Mouse (Mus musculus) limb, embryonic 14.5 days (tissue): ENCODE measurements around the gene Vamp4. TPM values are rescaled to one million over a fixed set of nuclear protein-coding genes. Genes with fewer than 3 reads are reported as not detected.

Experiments used
- ATAC-seq: fragments of 200-750 bp; cut with Nextera tagmentation; 2 replicates; pipeline ENCODE4 v1.8.0; 2017; ENCODE audit warnings: low read depth, moderate number of reproducible peaks, moderate TSS enrichment; ENCODE audit not compliant: low FRiP score
- DNase-seq: peaks from one replicate; pipeline ENCODE4 v3.0.0-alpha.2; 2015; ENCODE audit warnings: low spot score
- H3K27ac ChIP-seq: fragments of 300-500 bp; sonication (generic); replicated peaks from 2 replicates; pipeline ENCODE4 v1.5.1; 2014; ENCODE audit warnings: low read depth, mild to moderate bottlenecking, low read length, moderate library complexity, mixed read lengths
- H3K27me3 ChIP-seq: fragments of 300-500 bp; sonication (generic); 2 replicates; pipeline ENCODE4 v1.6.1; 2014; ENCODE audit warnings: low read length, mixed read lengths; ENCODE audit not compliant: control insufficient read depth, insufficient read depth
- H3K36me3 ChIP-seq: fragments of 300-500 bp; sonication (generic); 2 replicates; pipeline ENCODE4 v1.6.1; 2014; ENCODE audit warnings: mild to moderate bottlenecking, low read length, moderate library complexity, mixed read lengths; ENCODE audit not compliant: control insufficient read depth, insufficient read depth
- H3K4me1 ChIP-seq: fragments of 300-500 bp; sonication (generic); 2 replicates; pipeline ENCODE4 v1.6.1; 2014; ENCODE audit warnings: antibody characterized with exemption, low read length, mixed read lengths; ENCODE audit not compliant: control insufficient read depth, insufficient read depth
- H3K4me2 ChIP-seq: fragments of 300-500 bp; sonication (generic); replicated peaks from 2 replicates; pipeline ENCODE4 v1.6.1; 2014; ENCODE audit warnings: low read depth, mild to moderate bottlenecking, low read length, moderate library complexity; ENCODE audit not compliant: severe bottlenecking
- H3K4me3 ChIP-seq: fragments of 300-500 bp; sonication (generic); replicated peaks from 2 replicates; pipeline ENCODE4 v1.5.1; 2014; ENCODE audit warnings: low read length
- H3K9ac ChIP-seq: fragments of 300-500 bp; sonication (generic); 2 replicates; pipeline ENCODE4 v1.6.1; 2014; ENCODE audit warnings: mild to moderate bottlenecking, low read depth, low read length, moderate library complexity; ENCODE audit not compliant: severe bottlenecking
- H3K9me3 ChIP-seq: fragments of 300-500 bp; sonication (generic); 2 replicates; pipeline ENCODE4 v1.6.1; 2016; ENCODE audit warnings: low read length; ENCODE audit not compliant: control insufficient read depth
- POLR2A ChIP-seq: fragments of 200-500 bp; IDR thresholded peaks from 2 replicates; pipeline ENCODE4 v1.8.0; 2012; ENCODE audit warnings: inconsistent platforms, mild to moderate bottlenecking, moderate library complexity, borderline replicate concordance; ENCODE audit not compliant: insufficient read depth, insufficient read length; ENCODE audit errors: extremely low read depth
- WGBS: fragments of 180-500 bp; shearing (Covaris S2); extraction: QIAGEN DNeasy Blood & Tissue Kit; methylation state at CpG from one replicate; pipeline ENCODE4 v1.1.7; 2014; 5-methylcytosine and 5-hydroxymethylcytosine counted together
- polyA plus RNA-seq, 2 experiments: library from polyadenylated mRNA; depleted of rRNA in 1 of 2; stranded (reverse) in 1 of 2; unstranded in 1 of 2; fragments of >200 nt; fragmentation: Nextera tagmentation in 1 of 2; extraction: Ambion mirVana in 1 of 2; gene quantifications; 2 replicates each; pipeline versions ENCODE4 v1.2.1 to v1.2.3; 2012 to 2014

Gene Vamp4
- polyA plus RNA-seq, 2 experiments: 47.0 to 68.9 TPM

DNA sequence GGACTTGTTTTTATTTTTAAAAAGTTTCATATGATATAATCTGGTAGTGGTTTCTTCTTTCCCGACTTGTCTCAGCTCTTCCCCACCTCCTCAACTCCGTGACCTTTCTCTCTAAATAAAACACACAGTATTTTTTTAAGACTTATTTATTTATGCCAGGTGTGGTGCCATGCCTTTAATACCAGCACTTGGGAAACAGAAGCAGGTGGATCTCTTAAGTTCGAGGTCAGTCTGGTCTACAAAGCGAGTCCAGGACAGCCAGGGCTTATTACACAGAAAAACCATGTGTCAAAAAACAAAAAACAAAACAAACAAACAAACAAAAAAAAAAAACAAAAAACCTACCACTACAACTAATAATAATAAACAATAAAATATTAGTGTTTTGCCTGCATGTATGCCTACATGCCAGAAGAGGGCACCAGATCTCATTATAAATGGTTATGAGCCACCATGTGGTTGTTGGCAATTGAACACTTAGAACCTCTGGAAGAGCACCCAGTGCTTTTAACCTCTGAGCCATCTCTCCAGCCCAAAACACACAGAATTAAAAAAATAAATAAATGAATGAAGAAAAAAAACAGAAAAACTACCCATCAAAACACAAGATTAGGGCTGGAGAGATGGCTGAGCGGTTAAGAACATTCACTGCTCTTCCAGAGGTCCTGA, 20.6 kb upstream of the Vamp4 start:
- no peaks in the 10 kb centered on the region for H3K27me3 ChIP-seq
- no peak for TF ChIP-seq POLR2A
- no peak overlapping the region for H3K27ac ChIP-seq
- H3K9me3 ChIP-seq: no peaks in the 10 kb centered on the region
- H3K4me1 ChIP-seq: peaks cover 11% of the 10 kb centered on the region; the same call in 1 of the 2 replicates
- DNase-seq: peak; percentile 61
- H3K36me3 ChIP-seq: peaks cover 17% of the 10 kb centered on the region
- WGBS: 73% methylated on average over 5 of the region's 5 CpGs
- H3K4me2 ChIP-seq: no peak overlapping the region
- no peak overlapping the region for H3K9ac ChIP-seq
- no peak overlapping the region for H3K4me3 ChIP-seq
- ATAC-seq: no peak

DNA sequence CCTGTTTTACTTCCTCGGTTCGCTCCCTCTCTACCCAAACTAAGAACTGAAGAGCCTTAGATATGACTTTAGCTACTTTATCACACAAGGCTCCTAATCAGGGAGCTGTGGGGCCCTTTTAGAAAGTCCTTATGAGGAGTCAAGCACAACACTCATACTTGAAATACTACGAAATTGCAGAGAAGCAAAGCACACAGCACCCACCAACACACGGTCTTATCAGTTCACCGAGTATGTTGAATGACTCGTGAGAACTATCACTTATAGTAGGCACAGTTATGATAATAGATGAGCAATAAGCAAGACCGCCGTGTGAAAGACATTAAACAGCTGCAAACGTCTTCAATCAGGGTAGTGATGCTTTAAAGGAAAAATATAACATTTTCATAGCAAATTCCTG, 17.4 kb upstream of the Vamp4 start:
- peaks cover 4% of the 10 kb centered on the region; the same call in 1 of the 2 replicates for H3K4me1 ChIP-seq
- H3K27me3 ChIP-seq: no peaks in the 10 kb centered on the region
- no peak for TF ChIP-seq POLR2A
- no peak overlapping the region for H3K4me2 ChIP-seq
- no peak overlapping the region for H3K9ac ChIP-seq
- no peaks in the 10 kb centered on the region for H3K9me3 ChIP-seq
- 87% methylated on average over 9 of the region's 9 CpGs for WGBS
- H3K27ac ChIP-seq: no peak overlapping the region
- no peak overlapping the region for H3K4me3 ChIP-seq
- ATAC-seq (no peak), DNase-seq (no peak)
- H3K36me3 ChIP-seq: no peaks in the 10 kb centered on the region

DNA sequence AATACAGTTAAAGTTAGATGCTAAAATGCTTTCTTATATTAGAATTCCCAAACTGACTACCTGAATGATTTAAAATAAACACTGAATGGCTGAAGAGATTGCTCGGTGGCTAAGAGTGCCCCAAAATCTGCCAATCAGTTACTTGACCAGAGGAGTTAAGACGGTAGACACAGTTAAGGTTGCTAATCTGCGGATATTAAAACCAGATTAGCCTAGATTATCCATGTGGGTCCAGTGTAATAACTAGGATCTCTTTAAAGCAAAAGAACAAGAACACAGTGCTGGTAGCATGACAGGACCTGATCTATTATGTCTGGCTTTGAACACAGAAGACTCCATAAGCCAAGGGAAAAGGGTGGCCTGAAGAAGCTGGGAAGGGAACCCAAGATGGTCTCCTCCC, 16.1 kb upstream of the Vamp4 start:
- DNase-seq (no peak), ATAC-seq (no peak)
- Histone ChIP-seq H3K9ac (no peak overlapping the region), H3K27ac (no peak overlapping the region), H3K4me3 (no peak overlapping the region), H3K27me3 (no peaks in the 10 kb centered on the region), H3K4me2 (no peak overlapping the region), H3K36me3 (no peaks in the 10 kb centered on the region), H3K9me3 (no peaks in the 10 kb centered on the region), H3K4me1 (no peaks in the 10 kb centered on the region)
- WGBS: 86% methylated on average over 3 of the region's 3 CpGs
- no peak for TF ChIP-seq POLR2A

DNA sequence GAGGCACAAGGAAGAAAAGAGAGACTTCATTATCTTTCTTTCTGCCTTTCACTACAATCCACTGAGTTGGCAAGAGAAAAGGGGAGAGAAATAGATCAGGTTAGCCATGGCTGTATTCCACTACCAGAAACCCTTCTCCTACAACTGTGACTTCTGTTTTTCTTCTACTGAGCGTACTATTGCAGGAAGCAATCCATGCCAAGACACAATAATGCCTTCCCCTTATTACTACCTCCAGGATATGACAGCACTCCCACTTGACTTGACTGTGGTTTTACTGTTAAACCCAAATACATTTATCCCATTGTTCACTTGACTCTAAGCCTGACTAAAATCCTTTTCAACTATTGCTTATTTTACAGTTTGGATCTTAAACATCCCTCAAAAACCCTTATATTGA, 7.1 kb upstream of the Vamp4 start:
- no peaks in the 10 kb centered on the region for H3K27me3 ChIP-seq
- WGBS: 86% methylated on average over 1 of the region's 1 CpGs
- no peak overlapping the region for H3K4me2 ChIP-seq
- ATAC-seq (no peak), DNase-seq (no peak)
- no peak overlapping the region for H3K9ac ChIP-seq
- no peaks in the 10 kb centered on the region for H3K9me3 ChIP-seq
- TF ChIP-seq POLR2A: no peak
- H3K4me1 ChIP-seq: no peaks in the 10 kb centered on the region; the same call in 1 of the 2 replicates
- no peak overlapping the region for H3K27ac ChIP-seq
- no peaks in the 10 kb centered on the region for H3K36me3 ChIP-seq
- H3K4me3 ChIP-seq: no peak overlapping the region

DNA sequence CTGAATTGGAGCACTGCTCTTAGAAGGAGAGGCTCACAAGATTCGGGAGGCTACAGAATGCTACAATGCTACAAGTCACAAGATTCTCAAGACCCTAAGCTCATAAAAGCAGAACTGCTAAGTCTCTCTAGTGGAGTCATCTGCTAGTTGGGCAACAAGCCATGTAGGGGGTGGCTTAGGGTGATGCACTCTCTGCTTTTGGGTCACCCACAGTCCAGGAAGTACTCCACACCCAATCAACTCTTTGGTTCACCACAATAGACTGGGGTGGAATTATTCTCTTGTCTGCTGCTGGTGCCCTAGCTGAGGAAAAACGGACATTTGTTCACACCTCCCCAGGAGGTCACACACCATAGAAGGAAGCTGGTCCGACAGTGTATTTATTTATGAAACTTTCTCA, 5.3 kb upstream of the Vamp4 start:
- no peaks in the 10 kb centered on the region; the same call in 1 of the 2 replicates for H3K4me1 ChIP-seq
- H3K4me2 ChIP-seq: no peak overlapping the region
- WGBS: 62% methylated on average over 3 of the region's 3 CpGs
- H3K9ac ChIP-seq: no peak overlapping the region
- DNase-seq (no peak), ATAC-seq (no peak)
- no peaks in the 10 kb centered on the region for H3K27me3 ChIP-seq
- H3K27ac ChIP-seq: no peak overlapping the region
- no peak for TF ChIP-seq POLR2A
- H3K36me3 ChIP-seq: no peaks in the 10 kb centered on the region
- H3K9me3 ChIP-seq: no peaks in the 10 kb centered on the region
- H3K4me3 ChIP-seq: no peak overlapping the region
